Mouse (Mus musculus) T-cell, adult 2 months (primary cell): ENCODE measurements around the gene Megf8.
A peak's percentile ranks its signal among the peaks of the same experiment; 100 is the strongest.

ENCODE experiments used
- DNase-seq: peaks from one replicate; pipeline ENCODE4 v3.0.0; 2022; ENCODE audit warnings: low spot score

The Megf8 gene

DNA sequence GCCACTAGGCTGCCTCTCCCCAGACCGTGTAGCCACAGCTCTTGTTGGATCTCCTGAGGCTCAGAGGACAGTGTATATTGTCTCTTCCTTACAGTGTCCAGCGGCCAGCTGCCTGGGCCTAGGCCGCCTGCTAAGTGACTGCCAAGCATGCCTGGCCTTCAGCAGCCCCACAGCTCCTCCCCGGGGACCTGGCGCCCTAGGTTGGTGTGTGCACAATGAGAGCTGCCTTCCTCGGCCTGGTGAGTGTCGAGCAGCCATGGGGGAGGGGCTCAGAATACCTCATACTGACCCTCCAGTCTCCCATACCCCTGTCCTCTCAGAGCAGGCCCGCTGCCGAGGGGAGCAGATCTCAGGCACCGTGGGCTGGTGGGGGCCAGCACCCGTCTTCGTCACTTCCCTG lies 17.5 kb downstream of the Megf8 start:
- no peak for DNase-seq

GRCm38 (mm10) chr7:25339329-25339728 lies 22.4 kb downstream of the Megf8 start:
- no peak for DNase-seq

DNA sequence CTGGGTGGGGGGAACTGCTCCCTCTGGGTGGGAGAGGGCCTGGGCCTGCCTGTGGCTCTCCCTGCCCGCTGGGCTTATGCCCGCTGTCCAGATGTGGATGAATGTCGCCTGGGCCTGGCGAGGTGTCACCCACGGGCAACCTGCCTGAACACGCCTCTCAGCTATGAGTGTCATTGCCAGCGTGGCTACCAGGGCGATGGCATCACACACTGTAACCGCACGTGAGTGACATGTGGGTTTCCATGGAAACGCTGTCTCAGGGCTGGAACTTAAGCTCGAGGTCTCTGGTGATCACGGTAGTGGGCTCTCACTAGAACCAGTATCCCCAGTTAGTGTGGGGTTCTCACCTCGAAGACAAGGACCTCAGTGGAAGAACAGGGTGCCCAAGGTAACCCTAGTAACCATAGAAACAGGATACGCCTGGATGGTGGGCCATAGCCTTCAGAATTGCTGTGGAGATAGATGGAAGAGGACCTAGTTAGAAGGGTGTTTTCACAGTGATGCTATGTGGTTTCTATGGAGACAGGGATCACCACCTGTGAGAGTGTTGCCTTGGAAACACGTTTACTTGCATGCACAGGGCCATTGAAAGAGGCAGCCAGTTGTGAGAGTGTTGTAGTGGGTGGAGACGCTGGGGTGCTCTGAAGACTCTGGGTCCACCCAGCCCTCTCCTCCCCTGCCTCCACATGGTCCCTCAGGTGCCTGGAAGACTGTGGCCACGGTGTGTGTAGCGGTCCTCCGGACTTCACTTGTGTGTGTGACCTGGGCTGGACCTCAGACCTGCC lies 24.2 kb downstream of the Megf8 start:
- no peak for DNase-seq

- DNase-seq, result no peak
Measured at GRCm38 (mm10) chr7:25348861-25349260, 31.9 kb downstream of the Megf8 start.

GRCm38 (mm10) chr7:25358721-25359206 lies 41.8 kb downstream of the Megf8 start:
- DNase-seq, result no peak

- DNase-seq, result no peak
Measured at GRCm38 (mm10) chr7:25363151-25363550, 46.2 kb downstream of the Megf8 start.

GRCm38 (mm10) chr7:25363632-25364031 lies 46.7 kb downstream of the Megf8 start:
- DNase-seq, result no peak

DNA sequence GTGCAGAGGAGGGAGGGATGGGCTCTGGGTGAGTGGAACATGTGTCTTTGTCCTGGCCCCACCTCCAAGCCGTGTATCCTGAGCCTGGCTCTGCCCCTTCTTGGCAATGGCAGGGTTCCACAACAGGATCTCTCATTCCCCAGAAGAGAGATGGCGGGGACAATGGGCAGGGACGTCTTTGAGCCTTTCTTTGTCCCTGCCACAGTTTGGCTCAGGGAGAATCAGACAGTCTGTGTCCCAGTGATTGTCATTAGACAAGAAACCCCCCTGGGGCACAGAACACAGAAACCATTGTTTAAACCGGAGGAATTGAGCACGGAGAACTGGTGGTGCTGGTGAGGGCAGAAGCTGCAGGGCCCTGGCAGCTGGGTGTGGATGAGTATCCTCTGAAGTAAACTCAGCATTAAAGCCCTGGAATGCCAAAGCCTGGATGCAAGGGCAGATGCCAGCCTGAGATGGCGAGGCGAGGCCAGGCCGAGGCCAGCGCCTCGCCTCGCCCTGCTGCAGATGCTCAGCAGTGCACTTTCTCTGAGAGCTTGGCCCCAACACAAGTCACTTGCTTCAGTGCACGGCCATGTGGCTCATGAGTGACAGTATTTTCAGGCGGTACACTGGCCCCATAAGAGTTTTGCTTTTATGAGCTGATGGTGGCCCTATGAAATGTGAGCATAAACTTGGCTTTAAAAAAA lies 49.1 kb downstream of the Megf8 start:
- no peak for DNase-seq

DNA sequence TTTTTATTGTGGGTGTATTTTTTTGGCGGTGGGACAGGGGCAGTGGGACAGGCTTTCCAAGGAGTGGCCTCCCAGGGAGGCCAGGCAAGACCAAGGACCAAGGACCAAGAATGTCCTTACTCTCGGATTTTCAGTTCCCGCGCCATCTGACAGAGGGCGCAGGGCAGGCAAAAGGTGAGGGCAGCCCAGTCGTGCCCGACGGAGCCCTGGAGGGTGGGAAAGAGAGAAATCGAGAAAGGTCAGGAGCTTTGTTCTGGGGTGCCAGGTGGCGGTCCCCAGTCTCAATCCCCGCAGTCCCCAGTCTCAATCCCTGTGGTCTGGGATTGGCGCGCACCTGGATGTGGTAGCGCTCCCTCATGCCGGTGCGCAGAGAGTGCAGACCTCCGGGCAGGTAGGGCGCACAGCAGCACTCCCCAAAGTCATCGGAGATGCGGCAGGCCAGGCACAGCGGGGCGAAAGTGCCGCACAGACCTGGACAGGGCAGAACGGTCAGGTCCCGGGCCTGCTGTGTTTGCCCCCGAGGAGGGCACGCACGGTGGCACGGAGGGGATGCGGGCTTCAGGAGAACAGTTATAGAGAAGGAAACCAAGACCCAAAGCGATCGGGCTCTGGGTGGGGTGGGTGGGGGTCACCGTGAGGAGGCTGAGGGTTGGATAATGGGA lies 50.8 kb downstream of the Megf8 start:
- no peak for DNase-seq

- DNase-seq, result no peak
Measured at GRCm38 (mm10) chr7:25368333-25368732, 51.4 kb downstream of the Megf8 start.

GRCm38 (mm10) chr7:25369058-25369749 lies 52.2 kb downstream of the Megf8 start, which contains the start of gene Cnfn:
Cnfn (minus strand) TSS chr7:25369724.
- DNase-seq, result no peak

DNA sequence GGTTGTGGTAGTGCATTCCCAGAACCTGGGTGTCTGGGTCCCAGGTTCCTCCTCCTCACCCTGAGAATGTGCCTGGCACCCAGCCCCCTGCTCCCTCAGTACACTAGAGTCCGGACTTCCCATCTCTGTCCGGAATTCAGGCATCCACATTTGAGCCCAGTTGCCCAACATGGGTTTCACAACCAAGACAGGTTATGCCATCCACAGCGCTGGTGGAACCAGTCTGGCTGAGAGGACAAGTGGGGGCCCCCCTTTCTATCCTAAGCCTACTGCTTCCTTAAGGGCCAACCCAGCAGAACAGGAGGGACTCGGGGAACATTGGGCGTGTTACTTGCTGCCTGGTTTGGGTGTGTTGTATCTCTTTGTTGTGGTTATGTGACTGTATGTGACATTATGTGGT lies 55.5 kb downstream of the Megf8 start:
- no peak for DNase-seq

DNA sequence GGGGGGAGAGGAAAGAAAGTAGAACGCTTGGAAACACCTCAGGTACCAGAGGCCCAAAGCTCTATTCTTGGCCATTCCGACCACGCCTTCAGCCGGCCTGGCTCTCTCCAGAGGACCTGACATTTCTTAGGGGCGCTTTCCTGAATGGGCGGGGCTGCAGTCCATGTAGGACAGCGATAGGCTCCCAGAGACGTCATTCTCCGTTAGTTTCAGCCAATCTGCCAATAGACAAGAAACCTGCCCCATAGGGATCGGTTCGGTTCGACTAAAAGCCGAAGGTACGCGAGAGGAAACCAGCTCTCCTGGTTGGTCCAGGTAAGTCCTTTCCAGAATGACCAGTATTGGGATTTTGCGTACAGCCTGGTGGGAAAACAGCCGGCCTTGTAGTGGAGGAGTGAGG lies 59.6 kb downstream of the Megf8 start:
- no peak for DNase-seq

- no peak for DNase-seq
Measured at GRCm38 (mm10) chr7:25377100-25377700, 60.2 kb downstream of the Megf8 start.

DNA sequence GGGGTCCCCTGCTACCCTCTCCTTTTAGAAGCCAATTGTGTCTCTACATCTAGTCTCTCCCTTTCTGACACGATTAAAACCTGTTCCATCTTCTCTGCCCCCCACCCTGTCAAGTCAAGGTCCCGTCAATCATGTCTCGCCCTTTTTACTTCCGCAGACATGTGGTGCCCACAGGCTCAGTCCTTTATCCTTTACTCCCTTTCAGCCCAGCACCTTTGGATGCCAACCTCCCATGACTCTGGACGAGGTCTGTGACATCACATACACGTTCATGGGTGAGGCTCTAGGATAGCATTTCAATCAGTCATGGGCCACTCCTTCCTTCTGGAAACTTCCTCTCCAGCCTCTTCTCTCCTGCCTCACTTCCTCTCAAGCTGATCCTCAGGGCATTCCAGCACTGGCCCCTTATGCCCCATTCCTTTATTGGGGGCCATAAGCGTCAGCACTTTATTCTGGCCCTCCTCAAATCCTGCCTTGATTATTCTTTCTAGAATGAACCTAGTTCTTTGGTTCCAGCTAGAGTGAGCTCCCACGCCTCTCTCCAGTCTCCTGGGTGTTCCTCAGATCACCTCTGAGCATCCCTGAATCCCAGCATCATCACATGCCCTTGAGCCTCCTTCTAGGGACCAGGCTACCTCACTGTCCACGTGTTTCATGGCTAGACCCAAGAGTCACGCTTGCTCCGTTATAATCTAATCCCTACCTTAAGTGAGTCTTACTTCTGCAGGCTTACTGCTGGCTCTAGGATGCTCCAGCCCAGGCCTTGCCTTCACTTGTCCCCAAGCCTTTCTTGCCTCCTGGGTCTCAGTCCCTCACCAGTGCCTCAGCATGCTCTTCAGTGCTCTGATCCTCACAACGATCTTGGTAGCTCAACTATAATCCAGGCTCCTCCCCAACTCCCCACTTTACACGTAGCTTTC lies 61.5 kb downstream of the Megf8 start:
- DNase-seq, result no peak

GRCm38 (mm10) chr7:25379551-25380351 lies 62.8 kb downstream of the Megf8 start:
- peak; percentile 90 for DNase-seq

GRCm38 (mm10) chr7:25380392-25381283 lies 63.7 kb downstream of the Megf8 start:
- no peak for DNase-seq

DNA sequence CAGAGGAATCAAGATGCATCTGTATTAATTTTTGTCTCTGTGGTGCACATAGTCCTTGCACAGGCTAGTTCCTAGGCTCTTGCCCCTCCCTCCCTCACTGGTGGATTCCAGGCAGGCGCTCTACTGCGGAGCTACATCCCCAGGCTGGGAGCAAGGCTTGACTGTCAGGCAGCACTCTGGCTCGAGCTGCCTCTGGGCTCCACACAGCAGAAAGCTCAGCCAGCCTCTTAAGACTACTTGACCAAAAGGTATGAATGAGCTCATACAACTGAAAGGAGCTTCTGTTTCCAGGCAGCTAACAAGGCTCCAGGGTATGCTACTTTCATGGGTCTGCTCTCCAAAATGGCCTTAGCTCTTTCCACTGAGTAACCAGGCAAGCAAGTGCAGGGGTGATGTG lies 64.3 kb downstream of the Megf8 start:
- DNase-seq, result no peak

DNA sequence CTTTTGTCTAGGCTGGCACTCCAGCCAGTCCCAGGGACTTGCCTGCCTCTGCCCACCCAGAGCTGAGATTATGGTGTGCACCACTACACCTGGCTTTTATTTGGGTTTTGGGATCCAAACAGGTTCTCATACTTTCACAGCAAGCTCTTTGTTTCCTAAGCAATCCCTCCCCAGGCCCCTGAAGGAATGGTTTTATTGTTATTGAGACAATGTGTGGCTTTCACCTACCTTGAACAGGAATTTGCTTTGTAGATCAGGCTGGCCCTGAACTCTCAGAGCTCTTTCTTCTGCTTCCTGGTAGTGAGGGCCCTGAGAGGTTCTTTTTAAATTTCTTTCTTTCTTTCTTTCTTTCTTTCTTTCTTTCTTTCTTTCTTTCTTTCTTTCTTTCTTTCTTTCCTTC lies 65.6 kb downstream of the Megf8 start:
- DNase-seq, result no peak
